Mouse (Mus musculus) lung, postnatal 14 days (tissue): ENCODE results near the gene Atpaf2.
A peak's percentile ranks its signal among the peaks of the same experiment; 100 is the strongest.

Experiments used
- DNase-seq: peaks from one replicate; pipeline ENCODE4 v3.0.0; 2021

Gene Atpaf2

DNA sequence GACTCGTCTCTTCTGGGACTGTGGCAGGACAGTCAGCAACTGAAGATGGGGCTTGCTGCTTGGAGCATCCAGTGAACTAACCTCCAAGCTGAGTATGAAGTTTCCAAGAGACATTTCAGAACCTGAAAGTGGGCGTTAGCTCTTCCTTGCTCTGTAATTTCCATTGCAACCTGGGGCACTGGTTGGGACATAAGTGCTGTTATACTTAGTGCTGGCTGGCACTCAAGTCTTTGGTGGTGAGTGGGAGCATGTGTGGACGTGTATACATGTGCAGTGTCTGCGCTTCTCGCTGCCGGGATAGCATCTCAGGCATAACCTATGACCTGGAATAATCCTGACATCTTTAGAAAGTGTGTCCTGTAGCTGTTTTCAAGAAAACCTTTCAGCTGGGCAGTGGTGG lies 26.9 kb downstream of the Atpaf2 start:
- no peak for DNase-seq

DNA sequence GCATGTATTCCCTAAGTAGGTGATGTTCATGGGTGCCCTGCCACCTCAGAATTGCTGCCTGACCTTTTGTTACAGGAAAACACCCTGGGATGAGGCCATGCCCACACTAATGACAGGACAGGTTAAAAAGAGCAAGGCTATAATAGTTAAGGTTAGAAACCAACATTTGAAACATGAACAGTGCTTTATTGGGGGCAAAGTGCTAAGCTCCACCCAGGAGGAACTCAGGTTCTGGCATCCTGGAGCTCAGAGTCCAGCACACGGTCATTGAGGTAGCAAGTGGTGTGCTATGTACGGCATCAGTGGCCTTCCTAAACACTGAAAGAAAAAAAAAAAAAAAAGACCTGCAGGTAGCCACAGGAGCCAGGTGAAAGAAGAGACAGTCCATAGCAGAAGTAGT lies 30.3 kb downstream of the Atpaf2 start:
- DNase-seq, result no peak

DNA sequence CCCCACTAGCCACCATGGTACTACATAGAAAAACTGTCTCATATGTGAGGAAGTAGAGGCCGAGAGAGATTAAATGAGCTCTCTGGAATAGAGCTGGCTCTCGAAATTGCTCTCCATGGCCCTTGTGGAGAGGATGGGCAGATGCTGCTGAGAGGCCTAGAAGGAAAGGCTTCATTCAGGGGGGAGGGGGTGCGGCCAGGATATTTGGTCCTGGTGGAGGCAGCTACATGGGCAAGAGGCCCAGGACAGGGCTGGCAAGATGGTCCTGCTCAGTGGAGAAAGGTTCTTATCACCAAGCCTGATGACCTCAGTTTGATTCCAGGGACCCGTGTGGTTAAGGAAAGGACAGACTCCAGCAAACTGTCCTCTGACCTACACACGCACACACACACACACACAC lies 32.3 kb downstream of the Atpaf2 start:
- no peak for DNase-seq

DNA sequence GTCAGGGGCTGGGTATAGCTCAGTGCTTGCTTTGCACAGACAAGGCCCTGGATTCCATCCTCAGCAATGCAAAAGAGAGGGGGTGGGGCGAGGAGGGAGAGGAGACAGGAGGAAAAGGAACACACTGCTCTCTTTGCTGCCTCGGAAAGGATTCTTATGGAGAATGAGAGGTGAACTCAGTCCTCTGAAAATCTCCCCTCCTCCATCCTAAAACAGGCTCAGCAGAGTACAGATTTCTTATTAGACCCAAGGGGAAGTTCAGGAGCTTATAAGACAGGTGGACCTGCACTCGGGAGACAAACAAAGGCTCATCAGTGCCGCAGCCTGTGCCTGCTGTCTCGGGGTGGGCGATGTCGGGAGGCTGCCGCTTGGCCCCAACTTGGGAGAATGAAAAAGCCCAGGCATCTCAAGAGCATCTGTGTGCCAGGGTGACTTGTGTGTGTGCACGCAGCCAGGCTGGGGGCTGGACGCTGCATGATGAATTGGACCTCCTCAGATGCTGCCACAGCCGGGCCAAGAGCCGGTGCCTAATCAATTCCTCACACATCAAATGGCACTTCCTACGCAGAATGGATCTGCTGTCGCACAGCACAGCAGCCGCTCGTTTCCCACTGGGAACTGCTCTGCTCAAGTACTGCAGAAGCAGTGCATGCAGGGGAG lies 33.4 kb downstream of the Atpaf2 start:
- no peak for DNase-seq

DNA sequence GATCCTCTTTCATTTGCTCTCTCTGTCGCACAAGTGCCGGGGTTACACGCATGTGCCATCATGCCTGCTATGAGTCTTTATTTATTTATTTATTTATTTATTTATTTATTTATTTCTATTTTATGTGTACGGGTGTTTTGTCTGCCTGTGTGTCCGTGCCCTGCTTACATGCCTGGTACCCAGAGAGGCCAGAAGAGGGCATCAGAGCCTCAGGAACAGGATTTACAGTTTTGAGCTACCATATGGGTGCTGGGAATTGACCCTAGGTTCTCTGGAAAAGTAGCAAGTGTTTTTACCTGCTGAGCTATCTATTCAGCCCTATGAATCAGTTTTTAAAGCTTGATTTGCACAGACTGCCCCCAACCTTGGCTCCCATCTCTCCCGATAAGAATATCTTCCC lies 34.7 kb downstream of the Atpaf2 start:
- DNase-seq, result no peak

DNA sequence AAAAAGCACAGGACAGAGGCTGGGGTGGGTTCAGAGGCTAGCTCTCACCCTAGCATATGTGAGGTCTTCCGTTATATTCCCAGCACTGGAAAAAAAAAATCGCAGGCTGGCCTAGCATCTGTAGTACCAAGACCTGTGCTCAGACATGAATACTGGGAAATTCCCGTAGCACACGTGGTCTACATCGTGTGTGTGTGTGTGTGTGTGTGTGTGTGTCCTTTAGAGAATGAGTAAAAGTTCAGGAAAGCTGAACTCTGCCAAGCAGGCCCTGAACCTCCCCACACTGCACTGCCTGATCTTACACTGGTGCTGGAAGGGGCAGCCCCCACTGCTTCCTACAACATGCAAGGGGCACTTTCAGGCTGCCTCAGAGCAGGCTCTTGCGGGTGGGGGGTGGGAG lies 43.8 kb downstream of the Atpaf2 start:
- no peak for DNase-seq

DNA sequence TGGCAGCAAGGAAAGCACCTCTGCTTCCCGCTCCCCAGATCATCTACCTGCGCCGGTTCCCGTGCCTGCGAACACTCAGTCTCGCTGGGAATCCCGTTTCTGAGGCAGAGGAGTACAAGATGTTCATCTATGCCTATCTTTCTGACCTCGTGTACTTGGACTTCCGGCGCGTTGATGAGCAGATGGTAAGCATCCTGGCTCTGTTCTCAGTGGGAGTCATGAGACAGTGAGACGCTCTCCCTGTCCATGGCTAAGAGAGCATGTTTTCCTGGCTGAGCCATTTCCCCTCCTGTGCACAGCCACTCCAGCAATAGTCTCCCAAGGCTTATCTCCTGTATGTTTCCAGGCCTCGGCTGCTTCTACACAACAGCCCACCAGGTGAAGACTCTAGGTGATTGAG lies 47.8 kb downstream of the Atpaf2 start:
- DNase-seq, result no peak

DNA sequence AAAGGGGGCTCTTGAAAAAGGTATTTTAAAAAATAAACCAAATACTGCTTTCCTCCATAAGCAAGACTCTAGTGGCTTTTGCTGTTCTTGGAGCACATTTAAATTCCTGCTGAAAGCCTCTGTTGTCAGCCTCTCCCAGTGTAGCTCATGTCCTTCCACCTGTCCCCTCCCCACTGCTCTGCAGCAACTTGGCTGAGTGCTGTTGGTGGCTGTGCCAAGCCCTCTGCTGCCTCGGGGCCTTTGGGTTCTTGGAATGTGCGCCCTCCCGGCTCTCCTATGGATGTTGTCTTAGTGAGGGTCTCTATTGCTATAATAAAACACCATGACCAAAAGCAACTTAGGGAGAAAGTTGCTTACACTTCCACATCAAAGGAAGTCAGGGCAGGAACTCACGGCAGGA lies 48.8 kb downstream of the Atpaf2 start:
- no peak for DNase-seq

DNA sequence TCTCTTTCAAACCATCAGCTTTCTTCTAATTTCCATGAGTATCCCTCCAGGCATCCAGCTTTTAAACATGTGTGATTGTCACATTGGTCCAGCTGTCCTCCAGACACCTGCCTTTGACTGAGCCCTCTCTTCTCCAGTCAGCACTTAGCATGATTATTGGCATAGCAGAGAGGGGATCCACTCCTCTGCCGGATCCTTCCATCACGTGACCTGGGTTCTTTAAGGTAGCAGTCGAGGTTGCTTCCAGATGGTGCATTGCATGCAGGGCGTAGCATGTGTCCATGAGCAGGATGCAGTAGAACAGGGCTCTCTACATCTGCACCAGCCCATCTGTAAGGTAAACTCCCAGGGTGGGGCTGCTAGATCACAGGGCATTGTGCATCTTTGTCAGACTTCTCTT lies 49.3 kb downstream of the Atpaf2 start:
- no peak for DNase-seq

DNA sequence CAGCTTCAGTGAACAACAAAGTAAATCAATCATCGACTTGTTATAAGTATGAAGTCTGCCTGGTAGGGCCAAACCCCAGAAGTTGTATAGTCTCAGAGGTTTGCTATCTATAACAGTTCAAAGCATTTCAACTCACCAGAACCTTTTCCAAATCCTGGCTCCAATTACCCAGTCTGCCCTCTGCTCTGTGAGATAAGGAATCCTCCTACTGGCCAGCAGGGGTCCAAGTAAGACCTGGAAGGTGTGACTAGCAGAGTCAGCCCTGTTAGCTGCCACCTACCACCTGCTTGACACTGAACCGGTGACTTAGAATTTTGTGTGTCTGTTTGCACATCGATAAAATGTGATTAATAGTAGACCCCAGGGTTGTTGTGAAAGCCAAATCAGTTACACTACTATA lies 51.0 kb downstream of the Atpaf2 start:
- DNase-seq, result no peak

DNA sequence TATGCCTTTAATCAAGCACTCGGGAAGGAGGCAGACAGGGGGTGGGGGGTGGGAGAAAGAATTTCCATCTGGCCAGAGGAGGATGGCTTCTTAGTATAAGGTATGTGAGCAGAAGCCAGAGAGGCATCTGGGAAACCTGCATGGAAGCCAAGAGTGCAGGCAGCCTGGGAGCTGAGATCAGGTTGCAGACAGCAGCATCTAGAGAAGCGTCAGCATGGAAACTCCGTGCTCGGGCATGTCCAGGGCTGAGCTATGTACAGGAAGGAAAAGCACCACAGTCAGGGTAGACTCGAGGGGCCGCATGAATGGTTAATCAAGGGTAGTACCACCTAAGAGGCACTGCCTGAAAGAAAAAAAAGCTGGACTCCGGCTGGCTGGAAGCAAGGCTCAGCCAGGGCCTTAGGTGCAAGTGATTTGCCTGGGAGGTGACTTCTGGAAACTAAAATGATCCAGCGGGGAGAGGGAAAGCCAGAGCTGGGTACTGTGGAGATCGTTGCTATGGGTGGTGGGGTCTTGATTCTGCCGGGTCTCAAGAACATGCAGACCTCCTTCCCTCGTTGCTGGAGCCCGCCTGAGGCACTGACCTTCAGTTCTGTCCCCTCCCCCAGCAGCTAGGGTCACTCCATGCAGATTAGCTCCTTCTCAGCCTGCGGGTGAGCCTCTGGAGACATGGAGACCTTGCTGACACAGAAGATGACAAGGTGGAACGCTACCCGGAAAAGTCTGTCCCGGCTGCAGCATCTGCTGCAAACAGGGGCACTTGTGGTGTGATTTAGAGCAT lies 51.8 kb downstream of the Atpaf2 start:
- DNase-seq, result no peak

DNA sequence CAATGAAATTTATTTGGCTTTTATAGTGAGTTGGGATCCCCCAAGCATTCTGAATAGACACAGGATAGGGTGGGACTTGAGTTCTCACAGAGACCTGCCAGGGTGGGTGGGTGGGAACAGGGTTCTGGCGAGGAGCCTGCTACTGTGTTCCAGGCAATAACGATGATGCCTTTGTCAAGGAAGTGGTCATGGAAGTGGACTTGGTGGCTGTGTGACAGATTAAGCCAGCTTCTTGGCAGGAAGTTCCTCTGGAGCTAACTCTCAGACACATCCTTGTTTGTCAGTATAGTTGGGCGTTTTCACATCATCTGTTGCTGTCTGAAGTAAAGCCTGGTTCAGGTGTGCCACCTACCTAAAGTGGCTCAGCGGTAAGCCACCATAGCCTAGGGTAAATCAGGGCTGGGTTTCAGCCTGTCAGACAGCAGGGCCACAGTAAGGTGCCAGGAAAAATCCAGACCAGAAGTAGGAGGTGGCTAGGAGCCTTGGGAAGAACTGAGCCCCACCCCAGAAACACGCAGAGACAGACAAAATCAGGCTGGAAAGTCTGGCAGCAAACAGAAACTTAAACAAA lies 57.5 kb downstream of the Atpaf2 start:
- peak; percentile 27 for DNase-seq

DNA sequence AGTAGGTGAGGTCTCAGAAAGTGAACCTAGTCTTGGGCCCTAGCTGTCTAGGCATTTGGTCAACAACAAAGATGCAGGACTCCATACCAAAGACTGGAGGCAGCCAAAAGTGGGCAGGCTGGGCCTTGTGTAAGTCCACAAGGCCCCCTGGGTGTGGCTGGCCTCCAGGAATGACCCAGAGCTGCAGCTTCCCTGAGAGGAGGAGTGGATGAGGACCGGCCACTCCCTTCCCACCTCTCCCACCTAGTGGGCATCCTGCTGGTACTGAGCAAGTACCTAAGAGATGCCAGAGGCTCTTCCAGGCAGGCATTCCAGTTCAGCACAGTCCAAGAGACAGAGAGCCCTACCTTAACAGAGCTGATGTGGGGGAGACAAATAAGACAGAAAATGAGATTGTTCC lies 58.3 kb downstream of the Atpaf2 start:
- no peak for DNase-seq

DNA sequence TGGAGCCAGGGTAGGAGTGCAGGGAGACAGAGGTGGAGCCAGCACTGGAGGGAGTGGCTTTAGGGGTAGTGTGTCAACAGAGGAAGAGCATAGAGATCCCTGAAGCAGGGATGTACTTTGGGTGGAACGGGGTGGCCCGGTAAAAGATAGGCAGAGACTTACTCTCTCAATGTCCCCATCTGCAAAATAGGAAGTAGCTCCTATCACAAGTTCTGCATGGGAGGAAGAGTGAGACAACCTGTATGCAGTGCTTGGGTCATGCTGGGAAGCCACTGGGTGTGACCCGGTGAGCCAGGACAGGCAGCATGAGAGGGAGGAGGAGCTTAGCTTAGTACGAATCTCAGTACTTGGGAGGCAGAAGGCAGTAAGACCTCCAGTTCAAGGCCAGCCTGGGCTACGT lies 59.1 kb downstream of the Atpaf2 start:
- no peak for DNase-seq

DNA sequence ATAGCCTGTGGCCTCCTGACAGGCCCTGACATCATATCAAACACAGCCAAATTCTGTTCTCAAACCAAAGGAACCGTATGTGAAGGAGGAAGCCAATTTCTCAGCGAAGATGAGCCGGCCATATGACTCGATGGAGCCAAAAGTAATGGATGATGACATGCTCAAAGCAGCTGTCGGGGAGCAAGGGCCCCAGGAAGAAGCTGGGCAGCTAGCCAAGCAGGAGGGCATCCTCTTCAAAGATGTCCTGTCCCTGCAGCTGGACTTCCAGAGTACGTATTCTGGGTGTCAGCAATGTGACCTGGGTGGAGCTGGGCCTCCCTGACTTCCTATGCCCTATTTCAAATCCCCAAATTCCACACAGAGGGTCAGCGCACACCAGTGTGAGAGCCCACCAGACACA lies 59.7 kb downstream of the Atpaf2 start:
- DNase-seq, result no peak

DNA sequence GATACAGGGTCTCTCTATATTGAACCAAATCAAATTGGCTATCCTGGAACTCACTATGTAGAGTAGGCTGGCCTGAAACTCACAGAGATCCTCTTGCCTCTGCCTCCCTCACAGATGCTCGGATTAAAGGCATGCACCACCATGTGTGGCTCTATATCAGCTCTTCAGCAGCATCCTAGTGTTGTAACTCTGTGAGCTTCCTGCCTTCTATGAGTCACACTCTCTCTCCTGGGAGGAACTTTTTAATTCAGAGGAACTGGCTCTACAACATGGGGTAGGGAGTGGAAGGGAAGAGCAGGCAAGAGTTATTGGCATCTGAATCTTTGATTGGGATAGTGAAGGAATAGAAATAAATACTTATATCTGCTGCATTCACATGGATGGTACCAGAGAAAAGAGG lies 61.1 kb downstream of the Atpaf2 start:
- DNase-seq, result no peak

DNA sequence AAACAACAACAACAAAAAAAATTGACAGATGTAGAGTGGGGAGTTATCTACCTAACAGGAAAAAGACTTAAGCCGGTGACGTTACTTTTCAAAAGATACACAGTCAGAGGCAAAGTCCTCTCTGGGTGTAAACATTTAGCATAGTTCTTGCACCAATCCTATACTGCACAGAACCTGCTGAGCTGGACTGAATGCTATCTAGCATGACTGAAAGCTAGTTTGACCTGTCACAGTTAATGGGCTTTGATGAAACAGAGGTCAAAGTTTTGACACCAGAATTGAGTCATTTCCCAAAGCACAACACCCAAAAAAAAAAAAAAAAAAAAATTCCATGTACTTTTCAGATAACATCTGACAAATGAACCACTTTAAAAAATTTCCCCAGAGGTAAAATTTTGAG lies 62.3 kb downstream of the Atpaf2 start:
- DNase-seq, result no peak

DNA sequence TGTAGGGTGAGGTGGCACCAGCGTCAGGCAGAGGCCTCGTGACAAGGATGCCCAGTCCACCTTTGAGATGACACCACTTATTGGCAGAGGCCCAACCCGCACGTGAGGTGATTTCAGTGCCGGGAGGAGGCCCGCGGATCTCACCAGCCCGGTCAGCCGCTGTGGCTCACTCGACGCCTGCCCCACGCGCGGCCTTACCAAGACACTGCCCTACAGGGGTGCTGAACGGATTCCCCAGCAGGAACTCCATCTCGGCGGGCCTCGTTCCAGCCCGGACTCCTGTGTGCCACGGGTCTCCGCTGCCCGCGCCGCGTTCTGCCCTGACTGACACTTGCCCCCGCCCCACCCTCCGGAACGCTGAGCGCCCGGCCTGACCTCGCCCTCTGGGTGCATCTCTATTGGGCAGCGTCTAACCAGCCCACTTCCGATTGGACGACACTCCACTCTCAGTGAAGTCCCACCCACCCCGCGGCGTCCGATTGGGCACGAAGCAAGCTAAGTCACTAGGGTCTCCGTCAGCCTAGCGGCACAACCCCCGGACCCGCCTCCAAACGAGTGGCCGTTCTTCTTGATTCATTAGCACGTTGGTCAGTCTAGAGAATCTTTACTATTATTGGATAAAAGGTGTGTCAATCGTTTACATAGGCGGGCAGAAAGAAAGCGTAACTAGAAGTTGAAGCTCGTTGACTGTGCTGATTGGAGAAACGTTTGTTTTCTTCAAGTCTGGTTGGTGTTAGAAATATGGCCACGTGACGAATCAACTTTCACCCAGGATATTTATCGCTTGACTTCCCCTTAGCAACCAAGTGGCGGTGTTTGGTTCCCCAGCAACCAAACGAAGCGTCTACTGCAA lies 65.5 kb downstream of the Atpaf2 start, which contains the start of the genes Tom1l2 and Drc3:
Tom1l2 (minus strand) TSS at position 347 of the 853 bp plus-strand sequence.
Drc3 (plus strand) TSS at position 771 of the 853 bp plus-strand sequence.
- DNase-seq, result peak; percentile 99

DNA sequence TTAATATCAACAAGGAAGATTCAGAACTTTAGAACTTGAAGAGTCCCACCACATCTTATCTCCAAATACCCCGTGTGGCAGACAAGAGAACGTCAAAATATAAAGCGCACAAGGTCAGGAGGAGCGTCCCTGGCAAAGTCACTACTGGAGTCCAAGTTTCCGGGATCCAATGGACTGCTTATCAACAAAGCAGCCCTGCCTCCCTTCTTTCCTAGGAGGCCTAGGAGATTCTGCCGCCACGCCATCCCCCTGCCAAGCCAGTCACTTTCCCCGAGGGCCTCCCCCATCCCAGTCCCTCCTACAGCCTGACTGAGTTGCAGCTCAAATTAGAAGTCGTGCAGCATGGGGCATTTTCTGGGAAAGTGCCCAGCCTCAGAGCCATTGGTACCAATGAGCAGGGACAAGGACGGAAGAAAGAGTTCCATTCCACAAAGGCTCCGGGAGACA lies 66.3 kb downstream of the Atpaf2 start:
- peak; percentile 18 for DNase-seq

DNA sequence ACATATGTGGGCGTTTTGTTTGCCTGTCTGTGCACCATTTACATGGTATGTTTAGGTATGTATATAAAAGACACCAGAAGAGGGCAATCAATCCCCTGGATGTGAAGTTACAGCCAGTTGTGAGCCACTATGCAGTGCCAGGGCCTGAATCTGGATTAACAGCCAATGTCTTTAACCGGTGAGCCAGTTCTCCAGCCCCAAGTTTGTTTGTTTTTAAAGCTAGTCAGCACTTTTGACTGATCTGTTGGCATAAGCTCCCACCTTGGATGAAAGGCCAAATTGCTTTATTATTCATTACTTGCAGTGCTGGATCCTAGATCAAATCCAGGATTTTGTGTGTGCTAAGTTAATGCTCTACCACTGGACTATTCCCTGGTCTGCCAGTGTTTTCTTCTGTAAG lies 66.9 kb downstream of the Atpaf2 start:
- DNase-seq, result no peak
